ENCODE assay signal across 9 mouse cellular contexts in genomic region chr4:136089748-136090583, GRCm38 (mm10). TPM values are rescaled to one million over a fixed set of nuclear protein-coding genes. Genes with fewer than 3 reads are reported as not detected.
A peak's percentile ranks its signal among the peaks of the same experiment; 100 is the strongest.
DNase-seq lines count a peak whose midpoint lies in the region; ATAC-seq lines count a peak whose summit lies in the region.
"Had no signal": no experiment of that assay in that cellular context is flagged by ENCODE, and none has a peak within 500 bp of the region (broad histone marks: within the 10 kb centered on the region; RNA-seq: fewer than 3 reads in every experiment).

No protein-coding gene starts in this region.

- no peak overlapping the region for H3K4me3 ChIP-seq in intestine, embryonic 15.5 days (replicated peaks)
- H3K4me3 ChIP-seq in limb, embryonic 15.5 days = no peak overlapping the region
- H3K4me3 ChIP-seq in forebrain, embryonic 11.5 days (ENCODE audit: low read depth, low read length) = no peak overlapping the region
- H3K4me3 ChIP-seq: lung, embryonic 15.5 days had no signal

- no peak overlapping the region for H3K4me2 ChIP-seq in intestine, embryonic 15.5 days (replicated peaks)
- no peak overlapping the region for H3K4me2 ChIP-seq in limb, embryonic 15.5 days
- no peak overlapping the region for H3K4me2 ChIP-seq in forebrain, embryonic 11.5 days (ENCODE audit: low read depth, low read length, severe bottlenecking)
- H3K4me2 ChIP-seq: lung, embryonic 15.5 days had no signal

- 57% methylated on average over 11 of the region's 11 CpGs for WGBS in intestine, embryonic 15.5 days
- 49% methylated on average over 11 of the region's 11 CpGs for WGBS in limb, embryonic 15.5 days
- 57% methylated on average over 11 of the region's 11 CpGs for WGBS in forebrain, embryonic 11.5 days

- no peak overlapping the region for H3K27ac ChIP-seq in intestine, embryonic 15.5 days
- peak overlapping the region; percentile 57 for H3K27ac ChIP-seq in limb, embryonic 15.5 days
- no peak overlapping the region for H3K27ac ChIP-seq in forebrain, embryonic 11.5 days (ENCODE audit: low read depth, low read length)

- H3K9me3 ChIP-seq in intestine, embryonic 15.5 days = no peaks in the 10 kb centered on the region
- H3K9me3 ChIP-seq in limb, embryonic 15.5 days = no peaks in the 10 kb centered on the region
- H3K9me3 ChIP-seq in forebrain, embryonic 11.5 days (ENCODE audit: control insufficient read depth, low read length) = peaks cover 3% of the 10 kb centered on the region
- H3K9me3 ChIP-seq: lung, embryonic 15.5 days had no signal

- H3K9ac ChIP-seq in intestine, embryonic 15.5 days = no peak overlapping the region
- H3K9ac ChIP-seq in limb, embryonic 15.5 days = no peak overlapping the region
- H3K9ac ChIP-seq in forebrain, embryonic 11.5 days (ENCODE audit: low read length) = no peak overlapping the region
- H3K9ac ChIP-seq: lung, embryonic 15.5 days had no signal

- H3K4me1 ChIP-seq in intestine, embryonic 15.5 days (replicated peaks) = peaks cover 6% of the 10 kb centered on the region; the same call in 1 of the 2 replicates
- peaks cover 13% of the 10 kb centered on the region for H3K4me1 ChIP-seq in limb, embryonic 15.5 days
- H3K4me1 ChIP-seq in forebrain, embryonic 11.5 days (replicated peaks; ENCODE audit: control insufficient read depth, insufficient read depth, low read length) = peaks cover 7% of the 10 kb centered on the region

- ATAC-seq in intestine, embryonic 15.5 days = peak; percentile 37; the same call in 1 of the 2 replicates
- ATAC-seq in limb, embryonic 15.5 days (ENCODE audit: insufficient number of reproducible peaks, low FRiP score, low TSS enrichment, low read depth) = 0 out of 2 replicates have a peak, but pooled peaks have one; percentile 56
- no peak for ATAC-seq in forebrain, embryonic 11.5 days (replicated peaks; ENCODE audit: low FRiP score)
- ATAC-seq: hindbrain, embryonic 16.5 days had no signal

- H3K36me3 ChIP-seq in intestine, embryonic 15.5 days = no peaks in the 10 kb centered on the region
- H3K36me3 ChIP-seq in limb, embryonic 15.5 days = no peaks in the 10 kb centered on the region
- no peaks in the 10 kb centered on the region for H3K36me3 ChIP-seq in forebrain, embryonic 11.5 days (ENCODE audit: control insufficient read depth, insufficient read depth, low read length)
- H3K36me3 ChIP-seq: lung, embryonic 15.5 days had no signal

- H3K27me3 ChIP-seq in intestine, embryonic 15.5 days (replicated peaks) = no peaks in the 10 kb centered on the region
- H3K27me3 ChIP-seq in limb, embryonic 15.5 days = no peaks in the 10 kb centered on the region
- no peaks in the 10 kb centered on the region for H3K27me3 ChIP-seq in forebrain, embryonic 11.5 days (ENCODE audit: control insufficient read depth, insufficient read depth, low read length)
- H3K27me3 ChIP-seq: lung, embryonic 15.5 days had no signal

- DNase-seq in A20 (ENCODE audit: low read depth, low spot score) = peak; percentile 79
- peak; percentile 75 for DNase-seq in CD4-positive helper T cell, adult 2 months (ENCODE audit: low read depth, low spot score)
- DNase-seq in frontal cortex, postnatal 25 days (ENCODE audit: low spot score in 2 of 2) = no peak
- DNase-seq in forebrain, embryonic 11.5 days (ENCODE audit: low spot score) = no peak
- no peak for DNase-seq in lung, postnatal 25 days (ENCODE audit: low spot score)

RNA-seq across cellular contexts. Expression of gene Rpl11, which starts 36.7 kb away (rescaled TPM):
- 464 and 472 TPM in 2 replicates for polyA plus RNA-seq in intestine, embryonic 15.5 days (2015; fragmentation: Nextera tagmentation; extraction: Ambion mirVana)
- polyA plus RNA-seq in limb, embryonic 15.5 days (2015; fragmentation: Nextera tagmentation; extraction: Ambion mirVana) = 425 and 483 TPM in 2 replicates
- polyA plus RNA-seq in forebrain, embryonic 11.5 days (2014; fragmentation: Nextera tagmentation; extraction: Ambion mirVana) = 388 and 392 TPM in 2 replicates

RNA-seq across cellular contexts. Expression of gene Id3, which starts 53.3 kb away (rescaled TPM):
- polyA plus RNA-seq in intestine, embryonic 15.5 days (2015; fragmentation: Nextera tagmentation; extraction: Ambion mirVana) = 269 and 285 TPM in 2 replicates
- polyA plus RNA-seq in limb, embryonic 15.5 days (2015; fragmentation: Nextera tagmentation; extraction: Ambion mirVana) = 488 and 490 TPM in 2 replicates
- polyA plus RNA-seq in forebrain, embryonic 11.5 days (2014; fragmentation: Nextera tagmentation; extraction: Ambion mirVana) = 351 and 380 TPM in 2 replicates

Comparison
In these comparisons a context has a peak if more than half of its experiments do, and no peak if none do; other contexts are left out.
1. DNase-seq: peak in A20 (single experiment) and CD4-positive helper T cell, adult 2 months (single experiment); none in frontal cortex, postnatal 25 days (0 of 2), forebrain, embryonic 11.5 days (single experiment) and lung, postnatal 25 days (single experiment).